Mouse (Mus musculus) heart, postnatal 10 days (tissue): Measurements from ENCODE around the gene Nsun4. TPM values are rescaled to one million over a fixed set of nuclear protein-coding genes. Genes with fewer than 3 reads are reported as not detected.

Source experiments
- DNase-seq, 2 experiments: peaks; one replicate each; pipeline ENCODE4 v3.0.0; 2021
- intact Hi-C: fragments of 180-260 bp; cut with DNase I; formaldehyde crosslinking; loops from one replicate; pipeline ENCODE4 v1.15.1; 2025
- total RNA-seq, 2 experiments: library from RNA; stranded (reverse); gene quantifications; 2 replicates each; pipeline ENCODE4 v1.2.3; 2021

Nsun4 gene
- 10 to 100 TPM; 23.5 to 24.8 TPM for total RNA-seq

GRCm38 (mm10) chr4:116053399-116053961, at the start of gene Nsun4:
Gene Nsun4, minus strand, starts transcription at chr4:116053876.
- DNase-seq = peak; percentile 92 to 94
- intact Hi-C loops = loop anchor here (2.0 to 5.0 kb wide), 2 partner anchors 21 to 151 kb away; partner anchors contain the start of genes Lrrc41 and Uqcrh

- DNase-seq = no peak
- intact Hi-C loops = no loop called here
Observed at GRCm38 (mm10) chr4:116100959-116101358, 47.3 kb upstream of the Nsun4 start.

GRCm38 (mm10) chr4:116097211-116097610, 43.5 kb upstream of the Nsun4 start:
- intact Hi-C loops = no loop called here

GRCm38 (mm10) chr4:116096291-116096690, 42.6 kb upstream of the Nsun4 start:
- intact Hi-C loops = no loop called here
- DNase-seq = no peak

More at GRCm38 (mm10) chr4:116097211-116097610, 43.5 kb upstream of the Nsun4 start:
- no peak for DNase-seq

GRCm38 (mm10) chr4:116088510-116089249, 35.0 kb upstream of the Nsun4 start:
- DNase-seq = no peak
- intact Hi-C loops = no loop called here

- peak; percentile 26 to 29 for DNase-seq
- intact Hi-C loops = loop anchor here (5.0 kb wide), 1 partner anchor 145 kb away; the partner anchor contains the start of gene Pik3r3
Observed at GRCm38 (mm10) chr4:116077240-116078095, 23.8 kb upstream of the Nsun4 start.

- intact Hi-C loops = loop anchor here (5.0 kb wide), 1 partner anchor 146 kb away; the partner anchor contains the start of gene Pik3r3
- peak; percentile 66 to 67 for DNase-seq
Observed at GRCm38 (mm10) chr4:116076369-116077231, 22.9 kb upstream of the Nsun4 start.

- intact Hi-C loops = loop anchor here (2.0 to 5.0 kb wide), 2 partner anchors 23 to 147 kb away; partner anchors contain the start of genes Nsun4 and Pik3r3
- DNase-seq = peak; percentile 85 to 86
Observed at GRCm38 (mm10) chr4:116075631-116076368, 22.1 kb upstream of the Nsun4 start.

- peak; percentile 96 for DNase-seq
- intact Hi-C loops = loop anchor here (2.0 to 5.0 kb wide), 2 partner anchors 22 to 147 kb away; partner anchors contain the start of genes Nsun4 and Pik3r3
Observed at GRCm38 (mm10) chr4:116074861-116075620, 21.4 kb upstream of the Nsun4 start, which contains the start of the genes Uqcrh and Lrrc41. Gene Uqcrh, minus strand, starts transcription at chr4:116075071. Gene Lrrc41, plus strand, starts transcription at chr4:116075269.

- intact Hi-C loops = loop anchor here (2.0 kb wide), 1 partner anchor 21 kb away; the partner anchor contains the start of gene Nsun4
- DNase-seq = peak; percentile 31 to 43
Observed at GRCm38 (mm10) chr4:116074145-116074675, 20.5 kb upstream of the Nsun4 start.

- intact Hi-C loops = no loop called here
Observed at GRCm38 (mm10) chr4:116073146-116073545, 19.5 kb upstream of the Nsun4 start.

GRCm38 (mm10) chr4:116070116-116070515, 16.4 kb upstream of the Nsun4 start:
- DNase-seq = no peak

More at GRCm38 (mm10) chr4:116073146-116073545, 19.5 kb upstream of the Nsun4 start:
- peak in 1 of 2 experiments; percentile 15 for DNase-seq

GRCm38 (mm10) chr4:116063855-116064254, 10.2 kb upstream of the Nsun4 start:
- no peak for DNase-seq
- intact Hi-C loops = no loop called here

More at GRCm38 (mm10) chr4:116070116-116070515, 16.4 kb upstream of the Nsun4 start:
- intact Hi-C loops = no loop called here

- intact Hi-C loops = no loop called here
- DNase-seq = no peak
Observed at GRCm38 (mm10) chr4:116059012-116059726, 5.5 kb upstream of the Nsun4 start.

GRCm38 (mm10) chr4:116057559-116057958, 3.9 kb upstream of the Nsun4 start:
- no peak for DNase-seq
- intact Hi-C loops = no loop called here

GRCm38 (mm10) chr4:116052526-116053293, 966 bp downstream of the Nsun4 start:
- intact Hi-C loops = loop anchor here (2.0 to 5.0 kb wide), 2 partner anchors 22 to 150 kb away; partner anchors contain the start of genes Lrrc41 and Uqcrh

More at GRCm38 (mm10) chr4:116052526-116053293, 966 bp downstream of the Nsun4 start:
- peak; percentile 51 to 52 for DNase-seq
